Mouse (Mus musculus): Measurements from ENCODE around the gene Vwa3b. TPM values are rescaled to one million over a fixed set of nuclear protein-coding genes. Genes with fewer than 3 reads are reported as not detected.
A peak's percentile ranks its signal among the peaks of the same experiment; 100 is the strongest.

Gene Vwa3b
- total RNA-seq (2012; rRNA removed): 17.5 and 38.7 TPM in 2 replicates

- DNase-seq (ENCODE audit: low read depth, low spot score): no peak
- Histone ChIP-seq H3K4me1 (ENCODE audit: control insufficient read depth in 2 of 2, insufficient read depth in 2 of 2, low read length in 2 of 2, poor library complexity in 1 of 2) (peaks cover 4 to 7% of the 10 kb centered on the region in 2 experiments; a peak in 2 of 4 replicates), H3K27ac (ENCODE audit: insufficient read depth, low read depth, low read length, poor library complexity, severe bottlenecking) (no peak within 1 kb of the TSS), H3K4me3 (ENCODE audit: insufficient read depth in 1 of 2, low read depth in 1 of 2, low read length in 2 of 2, poor library complexity in 1 of 2, severe bottlenecking in 1 of 2) (no peak within 1 kb of the TSS), H3K9me3 (ENCODE audit: control insufficient read depth, insufficient read depth, low read depth, low read length) (no peaks in the 10 kb centered on the region), H3K9ac (ENCODE audit: insufficient read depth, low read depth, low read length, poor library complexity, severe bottlenecking) (no peak within 1 kb of the TSS), H3K36me3 (ENCODE audit: control insufficient read depth, insufficient read depth, low read length, poor library complexity, severe bottlenecking) (no peaks in the 10 kb centered on the region)
- in situ Hi-C loops (cut with MboI; ENCODE audit: low sequenced_read_pairs in 2 of 2, unreplicated experiment in 2 of 2): no loop called here
- no peak for TF ChIP-seq MAFK (IDR thresholded peaks at IDR 0.05; ENCODE audit: insufficient read depth, low read depth, low read length)
- no peak for TF ChIP-seq ZC3H11A (IDR thresholded peaks at IDR 0.05; ENCODE audit: borderline replicate concordance, low read depth, low read length)
- TF ChIP-seq ZNF384 (IDR thresholded peaks at IDR 0.05; ENCODE audit: low read depth, low read length): no peak
- TF ChIP-seq CHD2 (IDR thresholded peaks at IDR 0.05; ENCODE audit: low read depth, low read length): no peak
- TF ChIP-seq HCFC1 (IDR thresholded peaks at IDR 0.05; ENCODE audit: borderline replicate concordance, insufficient read depth, low read length): no peak
These were observed at the start of gene Vwa3b for GRCm38 (mm10) chr1:37025962-37026686. Gene Vwa3b, plus strand, starts transcription at chr1:37026596.

- no peak for DNase-seq (ENCODE audit: low read depth, low spot score)
- no peaks in the 10 kb centered on the region for H3K36me3 ChIP-seq (ENCODE audit: control insufficient read depth, insufficient read depth, low read length, poor library complexity, severe bottlenecking)
- in situ Hi-C loops (cut with MboI; ENCODE audit: low sequenced_read_pairs in 2 of 2, unreplicated experiment in 2 of 2): no loop called here
- no peak for TF ChIP-seq ZC3H11A (IDR thresholded peaks at IDR 0.05; ENCODE audit: borderline replicate concordance, low read depth, low read length)
- TF ChIP-seq MAFK (IDR thresholded peaks at IDR 0.05; ENCODE audit: insufficient read depth, low read depth, low read length): peak; percentile 86
- TF ChIP-seq CHD2 (IDR thresholded peaks at IDR 0.05; ENCODE audit: low read depth, low read length): no peak
- TF ChIP-seq ZNF384 (IDR thresholded peaks at IDR 0.05; ENCODE audit: low read depth, low read length): no peak
- TF ChIP-seq HCFC1 (IDR thresholded peaks at IDR 0.05; ENCODE audit: borderline replicate concordance, insufficient read depth, low read length): no peak
- H3K9ac ChIP-seq (ENCODE audit: insufficient read depth, low read depth, low read length, poor library complexity, severe bottlenecking): no peak overlapping the region
- H3K4me3 ChIP-seq (ENCODE audit: insufficient read depth in 1 of 2, low read depth in 1 of 2, low read length in 2 of 2, poor library complexity in 1 of 2, severe bottlenecking in 1 of 2): no peak overlapping the region
- H3K27ac ChIP-seq (ENCODE audit: insufficient read depth, low read depth, low read length, poor library complexity, severe bottlenecking): no peak overlapping the region
- H3K4me1 ChIP-seq (ENCODE audit: control insufficient read depth in 2 of 2, insufficient read depth in 2 of 2, low read length in 2 of 2, poor library complexity in 1 of 2): peaks cover 0 to under 1% of the 10 kb centered on the region in 2 experiments; a peak in 1 of 4 replicates
- H3K9me3 ChIP-seq (ENCODE audit: control insufficient read depth, insufficient read depth, low read depth, low read length): no peaks in the 10 kb centered on the region
These were observed 49.6 kb upstream of the Vwa3b start for GRCm38 (mm10) chr1:36976770-36977169.

- DNase-seq (ENCODE audit: low read depth, low spot score): peak; percentile 75
- in situ Hi-C loops (cut with MboI; ENCODE audit: low sequenced_read_pairs in 2 of 2, unreplicated experiment in 2 of 2): no loop called here
- H3K36me3 ChIP-seq (ENCODE audit: control insufficient read depth, insufficient read depth, low read length, poor library complexity, severe bottlenecking): no peaks in the 10 kb centered on the region
- no peak overlapping the region for H3K4me3 ChIP-seq (ENCODE audit: insufficient read depth in 1 of 2, low read depth in 1 of 2, low read length in 2 of 2, poor library complexity in 1 of 2, severe bottlenecking in 1 of 2)
- no peak for TF ChIP-seq MAFK (IDR thresholded peaks at IDR 0.05; ENCODE audit: insufficient read depth, low read depth, low read length)
- no peak for TF ChIP-seq ZC3H11A (IDR thresholded peaks at IDR 0.05; ENCODE audit: borderline replicate concordance, low read depth, low read length)
- peak; percentile 56; the same call in 1 of the 2 replicates for TF ChIP-seq HCFC1 (IDR thresholded peaks at IDR 0.05; ENCODE audit: borderline replicate concordance, insufficient read depth, low read length)
- TF ChIP-seq ZNF384 (IDR thresholded peaks at IDR 0.05; ENCODE audit: low read depth, low read length): no peak
- no peak for TF ChIP-seq CHD2 (IDR thresholded peaks at IDR 0.05; ENCODE audit: low read depth, low read length)
- H3K9ac ChIP-seq (ENCODE audit: insufficient read depth, low read depth, low read length, poor library complexity, severe bottlenecking): peak overlapping the region; percentile 31; the same call in 1 of the 2 replicates
- H3K27ac ChIP-seq (ENCODE audit: insufficient read depth, low read depth, low read length, poor library complexity, severe bottlenecking): peak overlapping the region; percentile 100; the same call in 1 of the 2 replicates
- H3K9me3 ChIP-seq (ENCODE audit: control insufficient read depth, insufficient read depth, low read depth, low read length): no peaks in the 10 kb centered on the region
- peaks cover 11 to 21% of the 10 kb centered on the region in 2 experiments for H3K4me1 ChIP-seq (ENCODE audit: control insufficient read depth in 2 of 2, insufficient read depth in 2 of 2, low read length in 2 of 2, poor library complexity in 1 of 2)
These were observed 44.0 kb upstream of the Vwa3b start for GRCm38 (mm10) chr1:36982191-36982961.

GRCm38 (mm10) chr1:36983754-36984153 lies 42.6 kb upstream of the Vwa3b start:
- Histone ChIP-seq H3K36me3 (ENCODE audit: control insufficient read depth, insufficient read depth, low read length, poor library complexity, severe bottlenecking) (no peaks in the 10 kb centered on the region), H3K9ac (ENCODE audit: insufficient read depth, low read depth, low read length, poor library complexity, severe bottlenecking) (peak overlapping the region; percentile 73; the same call in 1 of the 2 replicates)

More at GRCm38 (mm10) chr1:36983754-36984153, 42.6 kb upstream of the Vwa3b start:
- no peak for TF ChIP-seq MAFK (IDR thresholded peaks at IDR 0.05; ENCODE audit: insufficient read depth, low read depth, low read length)
- no peak for TF ChIP-seq ZC3H11A (IDR thresholded peaks at IDR 0.05; ENCODE audit: borderline replicate concordance, low read depth, low read length)
- TF ChIP-seq ZNF384 (IDR thresholded peaks at IDR 0.05; ENCODE audit: low read depth, low read length): no peak
- peak; percentile 52; the same call in 1 of the 2 replicates for TF ChIP-seq CHD2 (IDR thresholded peaks at IDR 0.05; ENCODE audit: low read depth, low read length)
- TF ChIP-seq HCFC1 (IDR thresholded peaks at IDR 0.05; ENCODE audit: borderline replicate concordance, insufficient read depth, low read length): no peak
- Histone ChIP-seq H3K4me1 (ENCODE audit: control insufficient read depth in 2 of 2, insufficient read depth in 2 of 2, low read length in 2 of 2, poor library complexity in 1 of 2) (peaks cover 18 to 30% of the 10 kb centered on the region in 2 experiments), H3K27ac (ENCODE audit: insufficient read depth, low read depth, low read length, poor library complexity, severe bottlenecking) (peak overlapping the region; percentile 100), H3K4me3 (ENCODE audit: insufficient read depth in 1 of 2, low read depth in 1 of 2, low read length in 2 of 2, poor library complexity in 1 of 2, severe bottlenecking in 1 of 2) (no peak overlapping the region), H3K9me3 (ENCODE audit: control insufficient read depth, insufficient read depth, low read depth, low read length) (no peaks in the 10 kb centered on the region)
- in situ Hi-C loops (cut with MboI; ENCODE audit: low sequenced_read_pairs in 2 of 2, unreplicated experiment in 2 of 2): no loop called here
- peak; percentile 92 for DNase-seq (ENCODE audit: low read depth, low spot score)

All from ES-E14 (cell line).